Mouse (Mus musculus) liver, postnatal 0 days (tissue): ENCODE measurements at regions not wholly inside any gene's neighbourhood (a gene's known extent, or its start where the extent isn't known, plus 50 kb on each side); places are given as distances from the start of the nearest gene placed in this dataset.

Source experiments
- CTCF ChIP-seq: sonication (generic); IDR thresholded peaks from 2 replicates; pipeline ENCODE4 v1.5.1; 2016; ENCODE audit warnings: antibody characterized with exemption, low read depth
- EP300 ChIP-seq: IDR thresholded peaks from 2 replicates; pipeline ENCODE4 v1.6.1; 2016; ENCODE audit warnings: antibody characterized with exemption, low read depth, mild to moderate bottlenecking

GRCm38 (mm10) chr7:58399651-58400050 is 256.3 kb upstream of the Atp10a start:
- TF ChIP-seq CTCF (no peak), EP300 (no peak)
